Mouse (Mus musculus): Measurements from ENCODE around the gene Smarcd1. TPM values are rescaled to one million over a fixed set of nuclear protein-coding genes. Genes with fewer than 3 reads are reported as not detected.

Smarcd1 gene
- polyA plus RNA-seq, 1 experiment = 10.1 TPM

- TF ChIP-seq POLR2A (IDR thresholded peaks at IDR 0.05; ENCODE audit: borderline replicate concordance, control insufficient read depth, low read depth, low read length) = no peak
- TF ChIP-seq CTCF (IDR thresholded peaks at IDR 0.05; ENCODE audit: control insufficient read depth, insufficient read depth, low read length) = no peak
- H3K27ac ChIP-seq (ENCODE audit: control insufficient read depth, insufficient read depth, low read depth, low read length, poor library complexity) = no peak overlapping the region
- no peak overlapping the region for H3K4me3 ChIP-seq (replicated peaks; ENCODE audit: control insufficient read depth, low read depth, low read length)
- H3K4me1 ChIP-seq (ENCODE audit: control insufficient read depth, insufficient read depth, low read length) = no peaks in the 10 kb centered on the region
- WGBS = 37% methylated on average over 14 of the region's 14 CpGs
Measured at GRCm38 (mm10) chr15:99671783-99672182, 30.1 kb upstream of the Smarcd1 start.

- Histone ChIP-seq H3K27ac (ENCODE audit: control insufficient read depth, insufficient read depth, low read depth, low read length, poor library complexity) (no peak overlapping the region), H3K4me1 (ENCODE audit: control insufficient read depth, insufficient read depth, low read length) (no peaks in the 10 kb centered on the region), H3K4me3 (replicated peaks; ENCODE audit: control insufficient read depth, low read depth, low read length) (no peak overlapping the region)
- WGBS = 65% methylated on average over 3 of the region's 3 CpGs
- TF ChIP-seq POLR2A (IDR thresholded peaks at IDR 0.05; ENCODE audit: borderline replicate concordance, control insufficient read depth, low read depth, low read length) = no peak
- no peak for TF ChIP-seq CTCF (IDR thresholded peaks at IDR 0.05; ENCODE audit: control insufficient read depth, insufficient read depth, low read length)
Measured at GRCm38 (mm10) chr15:99674866-99675265, 27.1 kb upstream of the Smarcd1 start.

GRCm38 (mm10) chr15:99677089-99677488 is 24.8 kb upstream of the Smarcd1 start:
- Histone ChIP-seq H3K4me3 (replicated peaks; ENCODE audit: control insufficient read depth, low read depth, low read length) (no peak overlapping the region), H3K27ac (ENCODE audit: control insufficient read depth, insufficient read depth, low read depth, low read length, poor library complexity) (no peak overlapping the region), H3K4me1 (ENCODE audit: control insufficient read depth, insufficient read depth, low read length) (no peaks in the 10 kb centered on the region)
- WGBS = 74% methylated on average over 8 of the region's 8 CpGs
- TF ChIP-seq POLR2A (IDR thresholded peaks at IDR 0.05; ENCODE audit: borderline replicate concordance, control insufficient read depth, low read depth, low read length) (no peak), CTCF (IDR thresholded peaks at IDR 0.05; ENCODE audit: control insufficient read depth, insufficient read depth, low read length) (no peak)

GRCm38 (mm10) chr15:99678063-99678800 is 23.7 kb upstream of the Smarcd1 start:
- TF ChIP-seq CTCF (IDR thresholded peaks at IDR 0.05; ENCODE audit: control insufficient read depth, insufficient read depth, low read length) = peak; percentile 43
- no peak for TF ChIP-seq POLR2A (IDR thresholded peaks at IDR 0.05; ENCODE audit: borderline replicate concordance, control insufficient read depth, low read depth, low read length)
- H3K4me1 ChIP-seq (ENCODE audit: control insufficient read depth, insufficient read depth, low read length) = no peaks in the 10 kb centered on the region
- 24% methylated on average over 13 of the region's 13 CpGs for WGBS

GRCm38 (mm10) chr15:99679008-99679407 is 22.9 kb upstream of the Smarcd1 start:
- no peak for TF ChIP-seq POLR2A (IDR thresholded peaks at IDR 0.05; ENCODE audit: borderline replicate concordance, control insufficient read depth, low read depth, low read length)
- no peak for TF ChIP-seq CTCF (IDR thresholded peaks at IDR 0.05; ENCODE audit: control insufficient read depth, insufficient read depth, low read length)
- 72% methylated on average over 7 of the region's 7 CpGs for WGBS
- Histone ChIP-seq H3K4me1 (ENCODE audit: control insufficient read depth, insufficient read depth, low read length) (no peaks in the 10 kb centered on the region), H3K27ac (ENCODE audit: control insufficient read depth, insufficient read depth, low read depth, low read length, poor library complexity) (no peak overlapping the region), H3K4me3 (replicated peaks; ENCODE audit: control insufficient read depth, low read depth, low read length) (no peak overlapping the region)

More at GRCm38 (mm10) chr15:99678063-99678800, 23.7 kb upstream of the Smarcd1 start:
- H3K27ac ChIP-seq (ENCODE audit: control insufficient read depth, insufficient read depth, low read depth, low read length, poor library complexity) = no peak overlapping the region
- no peak overlapping the region for H3K4me3 ChIP-seq (replicated peaks; ENCODE audit: control insufficient read depth, low read depth, low read length)

- TF ChIP-seq POLR2A (IDR thresholded peaks at IDR 0.05; ENCODE audit: borderline replicate concordance, control insufficient read depth, low read depth, low read length) (no peak), CTCF (IDR thresholded peaks at IDR 0.05; ENCODE audit: control insufficient read depth, insufficient read depth, low read length) (peak; percentile 47; the same call in 1 of the 2 replicates)
- H3K4me1 ChIP-seq (ENCODE audit: control insufficient read depth, insufficient read depth, low read length) = no peaks in the 10 kb centered on the region
- H3K27ac ChIP-seq (ENCODE audit: control insufficient read depth, insufficient read depth, low read depth, low read length, poor library complexity) = no peak overlapping the region
- H3K4me3 ChIP-seq (replicated peaks; ENCODE audit: control insufficient read depth, low read depth, low read length) = no peak overlapping the region
- 81% methylated on average over 7 of the region's 7 CpGs for WGBS
Measured at GRCm38 (mm10) chr15:99682880-99683279, 19.0 kb upstream of the Smarcd1 start.

GRCm38 (mm10) chr15:99684156-99684555 is 17.8 kb upstream of the Smarcd1 start:
- Histone ChIP-seq H3K4me1 (ENCODE audit: control insufficient read depth, insufficient read depth, low read length) (no peaks in the 10 kb centered on the region), H3K27ac (ENCODE audit: control insufficient read depth, insufficient read depth, low read depth, low read length, poor library complexity) (no peak overlapping the region), H3K4me3 (replicated peaks; ENCODE audit: control insufficient read depth, low read depth, low read length) (no peak overlapping the region)
- no peak for TF ChIP-seq CTCF (IDR thresholded peaks at IDR 0.05; ENCODE audit: control insufficient read depth, insufficient read depth, low read length)
- TF ChIP-seq POLR2A (IDR thresholded peaks at IDR 0.05; ENCODE audit: borderline replicate concordance, control insufficient read depth, low read depth, low read length) = no peak
- 83% methylated on average over 5 of the region's 5 CpGs for WGBS

GRCm38 (mm10) chr15:99688712-99689111 is 13.2 kb upstream of the Smarcd1 start:
- Histone ChIP-seq H3K4me1 (ENCODE audit: control insufficient read depth, insufficient read depth, low read length) (no peaks in the 10 kb centered on the region), H3K27ac (ENCODE audit: control insufficient read depth, insufficient read depth, low read depth, low read length, poor library complexity) (no peak overlapping the region), H3K4me3 (replicated peaks; ENCODE audit: control insufficient read depth, low read depth, low read length) (no peak overlapping the region)
- WGBS = 4% methylated on average over 4 of the region's 4 CpGs
- peak; percentile 92 for TF ChIP-seq CTCF (IDR thresholded peaks at IDR 0.05; ENCODE audit: control insufficient read depth, insufficient read depth, low read length)
- no peak for TF ChIP-seq POLR2A (IDR thresholded peaks at IDR 0.05; ENCODE audit: borderline replicate concordance, control insufficient read depth, low read depth, low read length)

Measured in bone marrow, adult 2 months (tissue).